Mouse (Mus musculus) neural tube, embryonic 15.5 days (tissue): ENCODE results near the gene Scrn1. TPM values are rescaled to one million over a fixed set of nuclear protein-coding genes. Genes with fewer than 3 reads are reported as not detected.

Experiments used
- ATAC-seq: fragments of 200-750 bp; cut with Nextera tagmentation; 2 replicates; pipeline ENCODE4 v1.8.0; 2017; ENCODE audit warnings: mild to moderate bottlenecking, moderate TSS enrichment, moderate library complexity; ENCODE audit not compliant: low FRiP score
- H3K27ac ChIP-seq: fragments of 300-500 bp; sonication (generic); replicated peaks from 2 replicates; pipeline ENCODE4 v1.5.1; 2015; ENCODE audit warnings: mild to moderate bottlenecking, inconsistent platforms
- H3K27me3 ChIP-seq: fragments of 300-500 bp; sonication (generic); replicated peaks from 2 replicates; pipeline ENCODE4 v1.6.1; 2015; ENCODE audit warnings: inconsistent platforms
- H3K36me3 ChIP-seq: fragments of 300-500 bp; sonication (generic); 2 replicates; pipeline ENCODE4 v1.6.1; 2015; ENCODE audit warnings: inconsistent platforms
- H3K4me1 ChIP-seq: fragments of 300-500 bp; sonication (generic); 2 replicates; pipeline ENCODE4 v1.6.1; 2015; ENCODE audit warnings: inconsistent platforms
- H3K4me2 ChIP-seq: fragments of 300-500 bp; sonication (generic); 2 replicates; pipeline ENCODE4 v1.6.1; 2015; ENCODE audit warnings: inconsistent platforms, mild to moderate bottlenecking, moderate library complexity
- H3K4me3 ChIP-seq: fragments of 300-500 bp; sonication (generic); replicated peaks from 2 replicates; pipeline ENCODE4 v1.5.1; 2015; ENCODE audit warnings: mild to moderate bottlenecking, inconsistent platforms
- H3K9ac ChIP-seq: fragments of 300-500 bp; sonication (generic); replicated peaks from 2 replicates; pipeline ENCODE4 v1.6.1; 2015; ENCODE audit warnings: mild to moderate bottlenecking, inconsistent platforms
- H3K9me3 ChIP-seq: fragments of 300-500 bp; sonication (generic); replicated peaks from 2 replicates; pipeline ENCODE4 v1.6.1; 2016; ENCODE audit warnings: inconsistent platforms
- WGBS: fragments of 180-500 bp; shearing (Covaris S2); methylation state at CpG from one replicate; pipeline ENCODE4 v1.1.7; 2015; ENCODE audit warnings: mixed read lengths; 5-methylcytosine and 5-hydroxymethylcytosine counted together
- polyA plus RNA-seq: library from polyadenylated mRNA; unstranded; fragments of >200 nt; fragmentation: Nextera tagmentation; extraction: Ambion mirVana; gene quantifications from 2 replicates; pipeline ENCODE4 v1.2.1, GENCODE M21; 2015

Gene Scrn1
- polyA plus RNA-seq, 1 experiment from 2014 or later, result 98.3 TPM

GRCm38 (mm10) chr6:54485973-54486569, 80.2 kb downstream of the Scrn1 start:
- Histone ChIP-seq H3K27ac (no peak overlapping the region), H3K9ac (no peak overlapping the region), H3K36me3 (no peaks in the 10 kb centered on the region), H3K4me1 (peaks cover 11% of the 10 kb centered on the region; the same call in 1 of the 2 replicates), H3K4me2 (peak overlapping the region; percentile 54), H3K4me3 (peak overlapping the region; percentile 26; the same call in 1 of the 2 replicates), H3K9me3 (no peaks in the 10 kb centered on the region), H3K27me3 (no peaks in the 10 kb centered on the region)
- WGBS, result 37% methylated on average over 6 of the region's 6 CpGs
- no peak for ATAC-seq

GRCm38 (mm10) chr6:54485435-54485901, 80.8 kb downstream of the Scrn1 start:
- 6% methylated on average over 24 of the region's 25 CpGs for WGBS
- Histone ChIP-seq H3K4me1 (peaks cover 11% of the 10 kb centered on the region; the same call in 1 of the 2 replicates), H3K4me3 (peak overlapping the region; percentile 26), H3K4me2 (peak overlapping the region; percentile 54), H3K9ac (no peak overlapping the region), H3K27ac (no peak overlapping the region), H3K36me3 (no peaks in the 10 kb centered on the region), H3K27me3 (no peaks in the 10 kb centered on the region), H3K9me3 (no peaks in the 10 kb centered on the region)
- peak; percentile 43; the same call in 1 of the 2 replicates for ATAC-seq

GRCm38 (mm10) chr6:54485000-54485399, 81.3 kb downstream of the Scrn1 start:
- H3K9me3 ChIP-seq, result no peaks in the 10 kb centered on the region
- H3K27me3 ChIP-seq, result no peaks in the 10 kb centered on the region
- H3K4me2 ChIP-seq, result peak overlapping the region; percentile 54
- no peak overlapping the region for H3K27ac ChIP-seq
- 15% methylated on average over 12 of the region's 12 CpGs for WGBS
- no peaks in the 10 kb centered on the region for H3K36me3 ChIP-seq
- peak; percentile 64 for ATAC-seq
- H3K9ac ChIP-seq, result no peak overlapping the region
- peak overlapping the region; percentile 26 for H3K4me3 ChIP-seq
- H3K4me1 ChIP-seq, result peaks cover 11% of the 10 kb centered on the region; the same call in 1 of the 2 replicates

- Histone ChIP-seq H3K27ac (no peak overlapping the region), H3K9ac (no peak overlapping the region), H3K9me3 (no peaks in the 10 kb centered on the region), H3K4me1 (peaks cover 22% of the 10 kb centered on the region), H3K27me3 (no peaks in the 10 kb centered on the region), H3K36me3 (no peaks in the 10 kb centered on the region), H3K4me3 (no peak overlapping the region), H3K4me2 (no peak overlapping the region)
- ATAC-seq, result no peak
- WGBS, result 88% methylated on average over 15 of the region's 15 CpGs
Measured at GRCm38 (mm10) chr6:54481390-54482112, 84.7 kb downstream of the Scrn1 start.

GRCm38 (mm10) chr6:54478646-54479324, 87.5 kb downstream of the Scrn1 start:
- no peak for ATAC-seq
- 0 out of 2 replicates have a peak overlapping the region, but pooled peaks have one; percentile 28 for H3K27ac ChIP-seq
- WGBS, result 61% methylated on average over 5 of the region's 5 CpGs

GRCm38 (mm10) chr6:54475926-54476667, 90.2 kb downstream of the Scrn1 start:
- ATAC-seq, result no peak
- H3K4me2 ChIP-seq, result no peak overlapping the region
- H3K9ac ChIP-seq, result no peak overlapping the region
- peaks cover 24% of the 10 kb centered on the region for H3K4me1 ChIP-seq
- 72% methylated on average over 19 of the region's 19 CpGs for WGBS
- H3K36me3 ChIP-seq, result no peaks in the 10 kb centered on the region
- H3K9me3 ChIP-seq, result no peaks in the 10 kb centered on the region
- H3K27me3 ChIP-seq, result no peaks in the 10 kb centered on the region
- H3K4me3 ChIP-seq, result no peak overlapping the region
- H3K27ac ChIP-seq, result no peak overlapping the region

More at GRCm38 (mm10) chr6:54478646-54479324, 87.5 kb downstream of the Scrn1 start:
- H3K4me2 ChIP-seq, result no peak overlapping the region
- H3K36me3 ChIP-seq, result no peaks in the 10 kb centered on the region
- H3K9me3 ChIP-seq, result no peaks in the 10 kb centered on the region
- no peaks in the 10 kb centered on the region for H3K27me3 ChIP-seq
- no peak overlapping the region for H3K4me3 ChIP-seq
- H3K9ac ChIP-seq, result no peak overlapping the region
- peaks cover 24% of the 10 kb centered on the region for H3K4me1 ChIP-seq

GRCm38 (mm10) chr6:54472846-54473715, 93.2 kb downstream of the Scrn1 start:
- H3K4me3 ChIP-seq, result no peak overlapping the region
- no peak for ATAC-seq
- H3K4me1 ChIP-seq, result peaks cover 18% of the 10 kb centered on the region
- no peak overlapping the region for H3K4me2 ChIP-seq
- no peaks in the 10 kb centered on the region for H3K27me3 ChIP-seq
- no peak overlapping the region for H3K9ac ChIP-seq
- 74% methylated on average over 8 of the region's 8 CpGs for WGBS
- H3K36me3 ChIP-seq, result no peaks in the 10 kb centered on the region
- no peaks in the 10 kb centered on the region for H3K9me3 ChIP-seq
- no peak overlapping the region for H3K27ac ChIP-seq

GRCm38 (mm10) chr6:54471866-54472265, 94.4 kb downstream of the Scrn1 start:
- Histone ChIP-seq H3K4me2 (no peak overlapping the region), H3K27me3 (no peaks in the 10 kb centered on the region), H3K27ac (no peak overlapping the region), H3K4me1 (peaks cover 15% of the 10 kb centered on the region), H3K36me3 (no peaks in the 10 kb centered on the region), H3K4me3 (no peak overlapping the region), H3K9ac (no peak overlapping the region), H3K9me3 (no peaks in the 10 kb centered on the region)
- 85% methylated on average over 7 of the region's 7 CpGs for WGBS
- ATAC-seq, result no peak

- no peak for ATAC-seq
- Histone ChIP-seq H3K4me1 (peaks cover 11% of the 10 kb centered on the region), H3K36me3 (no peaks in the 10 kb centered on the region), H3K4me3 (no peak overlapping the region), H3K9ac (no peak overlapping the region), H3K9me3 (no peaks in the 10 kb centered on the region), H3K4me2 (no peak overlapping the region), H3K27me3 (no peaks in the 10 kb centered on the region), H3K27ac (no peak overlapping the region)
- 93% methylated on average over 3 of the region's 3 CpGs for WGBS
Measured at GRCm38 (mm10) chr6:54467371-54467770, 98.9 kb downstream of the Scrn1 start.

GRCm38 (mm10) chr6:54464926-54465325, 101.4 kb downstream of the Scrn1 start:
- Histone ChIP-seq H3K4me2 (no peak overlapping the region), H3K4me1 (peaks cover 16% of the 10 kb centered on the region), H3K9me3 (no peaks in the 10 kb centered on the region), H3K36me3 (no peaks in the 10 kb centered on the region), H3K9ac (no peak overlapping the region), H3K27ac (no peak overlapping the region), H3K27me3 (no peaks in the 10 kb centered on the region), H3K4me3 (no peak overlapping the region)
- ATAC-seq, result no peak
- WGBS, result 86% methylated on average over 4 of the region's 4 CpGs
